ENCODE assay signal across 14 mouse cellular contexts in the genomic region with DNA sequence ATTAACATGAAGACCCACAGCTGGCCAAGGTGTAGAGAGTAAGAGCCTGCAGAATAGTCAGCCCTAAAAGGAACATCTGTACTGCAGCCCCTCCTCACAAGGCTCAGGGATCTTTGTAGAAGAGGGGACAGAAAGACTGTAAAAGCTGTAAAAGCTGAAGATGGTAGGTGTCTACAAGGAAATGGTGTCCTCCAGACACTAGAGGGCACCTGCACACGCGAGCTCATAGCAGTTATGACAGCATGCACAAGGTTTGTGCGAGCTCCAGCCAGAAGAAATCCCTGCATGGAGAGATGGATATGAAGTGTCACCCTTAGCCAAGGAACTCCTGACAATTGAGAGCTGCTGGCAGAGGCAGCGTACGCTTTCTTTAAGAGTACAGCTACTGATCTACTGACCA. TPM values are rescaled to one million over a fixed set of nuclear protein-coding genes. Genes with fewer than 3 reads are reported as not detected.
DNase-seq lines count a peak whose midpoint lies in the region; ATAC-seq and TF ChIP-seq lines count a peak whose summit lies in the region.
"Had no signal": no experiment of that assay in that cellular context is flagged by ENCODE, and none has a peak within 500 bp of the region (broad histone marks: within the 10 kb centered on the region; RNA-seq: fewer than 3 reads in every experiment).

No protein-coding gene starts in this region.

- WGBS in bone marrow, adult 2 months = 44% methylated on average over 5 of the region's 5 CpGs

- H3K27ac ChIP-seq in bone marrow, adult 2 months (ENCODE audit: control insufficient read depth, insufficient read depth, low read depth, low read length, poor library complexity) = no peak overlapping the region
- H3K27ac ChIP-seq: limb, embryonic 12.5 days; neural tube, embryonic 13.5 days had no signal

- TF ChIP-seq POLR2A in bone marrow, adult 2 months (IDR thresholded peaks at IDR 0.05; ENCODE audit: borderline replicate concordance, control insufficient read depth, low read depth, low read length) = no peak

- no peak overlapping the region for H3K4me3 ChIP-seq in bone marrow, adult 2 months (replicated peaks; ENCODE audit: control insufficient read depth, low read depth, low read length)
- H3K4me3 ChIP-seq: limb, embryonic 12.5 days; neural tube, embryonic 13.5 days had no signal

- no peaks in the 10 kb centered on the region for H3K4me1 ChIP-seq in bone marrow, adult 2 months (ENCODE audit: control insufficient read depth, insufficient read depth, low read length)
- H3K4me1 ChIP-seq: limb, embryonic 12.5 days had no signal

- DNase-seq in CD4-positive, CD25-positive, alpha-beta regulatory T cell, adult 2 months (ENCODE audit: low read depth, low spot score) = peak; percentile 26
- DNase-seq in kidney, postnatal 14 days = peak; percentile 2
- no peak for DNase-seq in kidney, adult 8-10 months
- DNase-seq in 3T3-L1 (ENCODE audit: low read depth, low spot score) = peak; percentile 20
- DNase-seq in c-Kit-positive CD71-positive TER-119-positive erythroid progenitor cells, embryonic 14.5 days (ENCODE audit: low spot score) = no peak
- DNase-seq in natural killer cell, adult 2 months (ENCODE audit: low spot score in 2 of 2) = no peak
- DNase-seq: cerebellum, adult 9-11 months; gastrocnemius, postnatal 25 days; layer of hippocampus, adult 9-11 months had no signal

- TF ChIP-seq CTCF in bone marrow, adult 2 months (IDR thresholded peaks at IDR 0.05; ENCODE audit: control insufficient read depth, insufficient read depth, low read length) = peak; percentile 26; the same call in 1 of the 2 replicates

- ATAC-seq in CD4-positive, CD25-positive, alpha-beta regulatory T cell, adult 4 months = no peak
- ATAC-seq: intestine, embryonic 16.5 days had no signal

RNA-seq across cellular contexts. Expression of gene Gnl3l, which starts 56.4 kb away (rescaled TPM):
- 10 to 100 TPM; 21.3 to 31.7 TPM for polyA plus RNA-seq in CD4-positive, CD25-positive, alpha-beta regulatory T cell, adult 4 months (2017; shearing (Covaris generic))
- polyA plus RNA-seq in bone marrow, adult 2 months (2011; ENCODE audit: insufficient read depth, insufficient read length, low replicate concordance, missing spikeins) = 5.9 and 12.1 TPM in 2 replicates

Comparison
In these comparisons a context has a peak if more than half of its experiments do, and no peak if none do; other contexts are left out.
1. DNase-seq: peak in CD4-positive, CD25-positive, alpha-beta regulatory T cell, adult 2 months (single experiment), kidney, postnatal 14 days (single experiment) and 3T3-L1 (single experiment); none in kidney, adult 8-10 months (0 of 2), c-Kit-positive CD71-positive TER-119-positive erythroid progenitor cells, embryonic 14.5 days (single experiment) and natural killer cell, adult 2 months (0 of 2).